Mouse (Mus musculus): ENCODE results near the gene Hist1h3i. TPM values are rescaled to one million over a fixed set of nuclear protein-coding genes. Genes with fewer than 3 reads are reported as not detected.
"Not testable (repeated sequence)": the region's sequence is repeated elsewhere in the genome, so short reads cannot be mapped to it uniquely, and the experiment has no call there.

Gene Hist1h3i
- 158 and 190 TPM in 2 replicates for polyA plus RNA-seq (2015; fragmentation: Nextera tagmentation; extraction: Ambion mirVana)

- peak within 1 kb of the TSS; percentile 99 for H3K27ac ChIP-seq (ENCODE audit: low read length)
- peak; percentile 49 for ATAC-seq (ENCODE audit: low read depth)
- H3K4me2 ChIP-seq (ENCODE audit: low read depth, low read length), result peak within 1 kb of the TSS; percentile 82
- H3K9ac ChIP-seq (ENCODE audit: low read depth, low read length), result peak within 1 kb of the TSS; percentile 73
- H3K27me3 ChIP-seq (ENCODE audit: control insufficient read depth, insufficient read depth, low read depth, low read length), result no peaks in the 10 kb centered on the region
- no peaks in the 10 kb centered on the region for H3K9me3 ChIP-seq (replicated peaks; ENCODE audit: control insufficient read depth, low read length)
- H3K36me3 ChIP-seq (ENCODE audit: control insufficient read depth, insufficient read depth), result no peaks in the 10 kb centered on the region
- peak within 1 kb of the TSS; percentile 62 for H3K4me3 ChIP-seq (ENCODE audit: low read depth, low read length)
- under 1% methylated on average over 15 of the region's 20 CpGs for WGBS (ENCODE audit: insufficient replicate concordance)
- H3K4me1 ChIP-seq (ENCODE audit: control insufficient read depth, low read depth, low read length), result peaks cover 27% of the 10 kb centered on the region
Measured at GRCm38 (mm10) chr13:21783255-21783617, at the start of gene Hist1h3i. Gene Hist1h3i (minus strand): TSS chr13:21783370.

GRCm38 (mm10) chr13:21831418-21832394 lies 48.5 kb upstream of the Hist1h3i start, which contains the start of gene Hist1h4n:
Gene Hist1h4n (minus strand): TSS chr13:21832196.
- Histone ChIP-seq H3K9ac (ENCODE audit: low read depth, low read length) (peak within 1 kb of the TSS; percentile 37; the same call in 1 of the 2 replicates), H3K4me2 (ENCODE audit: low read depth, low read length) (peak within 1 kb of the TSS; percentile 36; the same call in 1 of the 2 replicates), H3K27ac (ENCODE audit: low read length) (peak within 1 kb of the TSS; percentile 66; the same call in 1 of the 2 replicates), H3K4me3 (ENCODE audit: low read depth, low read length) (peak within 1 kb of the TSS; percentile 28)
- peak; percentile 72 for ATAC-seq (ENCODE audit: low read depth)
- H3K4me1 ChIP-seq (ENCODE audit: control insufficient read depth, low read depth, low read length); H3K27me3 ChIP-seq (ENCODE audit: control insufficient read depth, insufficient read depth, low read depth, low read length); H3K36me3 ChIP-seq (ENCODE audit: control insufficient read depth, insufficient read depth); H3K9me3 ChIP-seq (replicated peaks; ENCODE audit: control insufficient read depth, low read length): not testable (repeated sequence)
- 0% methylated on average over 22 of the region's 58 CpGs for WGBS (ENCODE audit: insufficient replicate concordance)

GRCm38 (mm10) chr13:21830344-21830743 lies 47.2 kb upstream of the Hist1h3i start:
- H3K4me2 ChIP-seq (ENCODE audit: low read depth, low read length), result peak overlapping the region; percentile 50

GRCm38 (mm10) chr13:21828511-21828910 lies 45.3 kb upstream of the Hist1h3i start:
- WGBS (ENCODE audit: insufficient replicate concordance), result 82% methylated on average over 3 of the region's 3 CpGs
- Histone ChIP-seq H3K9me3 (replicated peaks; ENCODE audit: control insufficient read depth, low read length) (no peaks in the 10 kb centered on the region), H3K4me2 (ENCODE audit: low read depth, low read length) (no peak overlapping the region), H3K27me3 (ENCODE audit: control insufficient read depth, insufficient read depth, low read depth, low read length) (no peaks in the 10 kb centered on the region), H3K4me3 (ENCODE audit: low read depth, low read length) (no peak overlapping the region), H3K4me1 (ENCODE audit: control insufficient read depth, low read depth, low read length) (no peaks in the 10 kb centered on the region; the same call in 1 of the 2 replicates), H3K36me3 (ENCODE audit: control insufficient read depth, insufficient read depth) (no peaks in the 10 kb centered on the region), H3K27ac (ENCODE audit: low read length) (no peak overlapping the region), H3K9ac (ENCODE audit: low read depth, low read length) (no peak overlapping the region)
- no peak for ATAC-seq (ENCODE audit: low read depth)

More at GRCm38 (mm10) chr13:21830344-21830743, 47.2 kb upstream of the Hist1h3i start:
- Histone ChIP-seq H3K36me3 (ENCODE audit: control insufficient read depth, insufficient read depth) (no peaks in the 10 kb centered on the region), H3K9me3 (replicated peaks; ENCODE audit: control insufficient read depth, low read length) (no peaks in the 10 kb centered on the region), H3K27me3 (ENCODE audit: control insufficient read depth, insufficient read depth, low read depth, low read length) (no peaks in the 10 kb centered on the region), H3K4me3 (ENCODE audit: low read depth, low read length) (peak overlapping the region; percentile 11), H3K4me1 (ENCODE audit: control insufficient read depth, low read depth, low read length) (no peaks in the 10 kb centered on the region; the same call in 1 of the 2 replicates), H3K9ac (ENCODE audit: low read depth, low read length) (peak overlapping the region; percentile 48), H3K27ac (ENCODE audit: low read length) (peak overlapping the region; percentile 78)
- WGBS (ENCODE audit: insufficient replicate concordance), result 77% methylated on average over 10 of the region's 10 CpGs
- no peak for ATAC-seq (ENCODE audit: low read depth)

- H3K9ac ChIP-seq (ENCODE audit: low read depth, low read length); H3K4me3 ChIP-seq (ENCODE audit: low read depth, low read length); H3K27me3 ChIP-seq (ENCODE audit: control insufficient read depth, insufficient read depth, low read depth, low read length); H3K27ac ChIP-seq (ENCODE audit: low read length); H3K4me1 ChIP-seq (ENCODE audit: control insufficient read depth, low read depth, low read length); H3K36me3 ChIP-seq (ENCODE audit: control insufficient read depth, insufficient read depth); H3K4me2 ChIP-seq (ENCODE audit: low read depth, low read length); H3K9me3 ChIP-seq (replicated peaks; ENCODE audit: control insufficient read depth, low read length): not testable (repeated sequence)
- peak; percentile 32; the same call in 1 of the 2 replicates for ATAC-seq (ENCODE audit: low read depth)
- 66% methylated on average over 7 of the region's 16 CpGs for WGBS (ENCODE audit: insufficient replicate concordance)
Measured at GRCm38 (mm10) chr13:21820082-21820890, 37.1 kb upstream of the Hist1h3i start.

- not testable (repeated sequence) for H3K9ac ChIP-seq (ENCODE audit: low read depth, low read length); H3K27me3 ChIP-seq (ENCODE audit: control insufficient read depth, insufficient read depth, low read depth, low read length); H3K4me1 ChIP-seq (ENCODE audit: control insufficient read depth, low read depth, low read length); H3K9me3 ChIP-seq (replicated peaks; ENCODE audit: control insufficient read depth, low read length); H3K36me3 ChIP-seq (ENCODE audit: control insufficient read depth, insufficient read depth)
- peak; percentile 49 for ATAC-seq (ENCODE audit: low read depth)
- under 1% methylated on average over 14 of the region's 14 CpGs for WGBS (ENCODE audit: insufficient replicate concordance)
- peak overlapping the region; percentile 29; the same call in 1 of the 2 replicates for H3K4me3 ChIP-seq (ENCODE audit: low read depth, low read length)
- H3K27ac ChIP-seq (ENCODE audit: low read length), result peak overlapping the region; percentile 75
- peak overlapping the region; percentile 42; the same call in 1 of the 2 replicates for H3K4me2 ChIP-seq (ENCODE audit: low read depth, low read length)
Measured at GRCm38 (mm10) chr13:21812092-21812491, 28.9 kb upstream of the Hist1h3i start.

GRCm38 (mm10) chr13:21811539-21811938 lies 28.4 kb upstream of the Hist1h3i start, which contains the start of gene Hist1h4m:
Gene Hist1h4m (plus strand): TSS chr13:21811746.
- no CpG with 5 or more reads among the region's 24 CpGs for WGBS (ENCODE audit: insufficient replicate concordance)
- H3K4me1 ChIP-seq (ENCODE audit: control insufficient read depth, low read depth, low read length); H3K9ac ChIP-seq (ENCODE audit: low read depth, low read length); H3K36me3 ChIP-seq (ENCODE audit: control insufficient read depth, insufficient read depth); H3K27me3 ChIP-seq (ENCODE audit: control insufficient read depth, insufficient read depth, low read depth, low read length); H3K9me3 ChIP-seq (replicated peaks; ENCODE audit: control insufficient read depth, low read length): not testable (repeated sequence)
- peak; percentile 37 for ATAC-seq (ENCODE audit: low read depth)
- Histone ChIP-seq H3K27ac (ENCODE audit: low read length) (peak within 1 kb of the TSS; percentile 75), H3K4me3 (ENCODE audit: low read depth, low read length) (peak within 1 kb of the TSS; percentile 29; the same call in 1 of the 2 replicates), H3K4me2 (ENCODE audit: low read depth, low read length) (peak within 1 kb of the TSS; percentile 42; the same call in 1 of the 2 replicates)

GRCm38 (mm10) chr13:21811074-21811473 lies 27.9 kb upstream of the Hist1h3i start:
- H3K9me3 ChIP-seq (replicated peaks; ENCODE audit: control insufficient read depth, low read length); H3K4me3 ChIP-seq (ENCODE audit: low read depth, low read length); H3K27ac ChIP-seq (ENCODE audit: low read length); H3K27me3 ChIP-seq (ENCODE audit: control insufficient read depth, insufficient read depth, low read depth, low read length); H3K4me1 ChIP-seq (ENCODE audit: control insufficient read depth, low read depth, low read length); H3K36me3 ChIP-seq (ENCODE audit: control insufficient read depth, insufficient read depth); H3K9ac ChIP-seq (ENCODE audit: low read depth, low read length); H3K4me2 ChIP-seq (ENCODE audit: low read depth, low read length): not testable (repeated sequence)
- WGBS (ENCODE audit: insufficient replicate concordance), result no CpG with 5 or more reads among the region's 8 CpGs
- ATAC-seq (ENCODE audit: low read depth), result peak; percentile 3; the same call in 1 of the 2 replicates

Data from liver, embryonic 16.5 days (tissue).